Mouse (Mus musculus) heart, postnatal 14 days (tissue): Measurements from ENCODE around the gene Lypd5. TPM values are rescaled to one million over a fixed set of nuclear protein-coding genes. Genes with fewer than 3 reads are reported as not detected.

Source experiments
- DNase-seq, 2 experiments: peaks; one replicate each; pipeline ENCODE4 v3.0.0; 2021 to 2022
- intact Hi-C: fragments of 180-260 bp; cut with DNase I; formaldehyde crosslinking; loops from one replicate; pipeline ENCODE4 v1.15.1; 2025
- total RNA-seq, 2 experiments: library from RNA; stranded (reverse); gene quantifications; 2 replicates each; pipeline ENCODE4 v1.2.3; 2021

The Lypd5 gene
- total RNA-seq, 2 experiments from 2014 or later, result not detected

GRCm38 (mm10) chr7:24357899-24358298 is 8.9 kb downstream of the Lypd5 start:
- intact Hi-C loops, result no loop called here

DNA sequence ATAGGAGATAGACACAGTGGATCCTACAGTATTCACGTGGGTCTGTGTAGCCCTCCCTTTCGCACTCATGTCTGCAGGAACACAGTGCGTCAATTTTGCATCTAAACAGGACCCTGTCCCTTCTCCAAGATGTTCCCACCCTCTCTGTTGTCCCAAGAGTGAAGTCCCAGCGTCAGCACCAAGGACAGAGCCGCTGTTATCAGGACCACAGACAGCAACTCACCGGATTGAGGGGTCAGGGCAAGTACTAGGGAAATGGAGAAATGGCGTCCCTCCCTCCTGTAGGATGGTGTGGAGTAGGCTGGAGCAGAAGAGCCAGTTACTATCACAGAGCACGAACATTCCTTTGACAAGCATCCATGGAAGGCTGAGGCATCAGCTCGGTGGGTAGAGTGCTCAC is 10.3 kb downstream of the Lypd5 start:
- intact Hi-C loops, result no loop called here

More at GRCm38 (mm10) chr7:24357899-24358298, 8.9 kb downstream of the Lypd5 start:
- DNase-seq, result no peak

DNA sequence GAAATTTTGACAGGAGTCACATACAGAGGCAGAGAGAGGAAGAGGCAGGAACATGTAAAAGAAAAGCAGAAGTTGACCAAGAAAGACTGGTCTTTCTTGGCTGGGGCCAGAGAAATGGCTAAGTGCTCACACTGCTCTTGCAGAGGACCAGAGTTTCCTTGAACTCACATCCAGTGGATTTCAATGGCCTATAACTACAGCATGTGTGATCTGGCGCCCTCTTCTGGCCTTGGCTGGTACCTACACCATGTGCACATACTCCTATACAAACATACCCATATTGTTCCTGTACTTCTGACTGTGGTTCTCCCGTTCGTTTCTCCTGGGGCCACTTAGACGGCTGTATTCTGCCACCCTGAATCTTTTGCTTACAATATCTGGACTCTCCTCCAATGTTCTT is 12.0 kb downstream of the Lypd5 start:
- no peak for DNase-seq
- intact Hi-C loops, result no loop called here

More for the DNA sequence above, 10.3 kb downstream of the Lypd5 start:
- peak; percentile 28 to 66 for DNase-seq

GRCm38 (mm10) chr7:24363228-24363627 is 14.2 kb downstream of the Lypd5 start:
- peak in 1 of 2 experiments; percentile 38 for DNase-seq
- intact Hi-C loops, result no loop called here

- intact Hi-C loops, result loop anchor here (1.0 to 2.0 kb wide), 2 partner anchors 20 to 42 kb away; no protein-coding TSS in a partner anchor
- peak; percentile 77 to 88 for DNase-seq
Measured at GRCm38 (mm10) chr7:24364827-24365226, 15.8 kb downstream of the Lypd5 start.

DNA sequence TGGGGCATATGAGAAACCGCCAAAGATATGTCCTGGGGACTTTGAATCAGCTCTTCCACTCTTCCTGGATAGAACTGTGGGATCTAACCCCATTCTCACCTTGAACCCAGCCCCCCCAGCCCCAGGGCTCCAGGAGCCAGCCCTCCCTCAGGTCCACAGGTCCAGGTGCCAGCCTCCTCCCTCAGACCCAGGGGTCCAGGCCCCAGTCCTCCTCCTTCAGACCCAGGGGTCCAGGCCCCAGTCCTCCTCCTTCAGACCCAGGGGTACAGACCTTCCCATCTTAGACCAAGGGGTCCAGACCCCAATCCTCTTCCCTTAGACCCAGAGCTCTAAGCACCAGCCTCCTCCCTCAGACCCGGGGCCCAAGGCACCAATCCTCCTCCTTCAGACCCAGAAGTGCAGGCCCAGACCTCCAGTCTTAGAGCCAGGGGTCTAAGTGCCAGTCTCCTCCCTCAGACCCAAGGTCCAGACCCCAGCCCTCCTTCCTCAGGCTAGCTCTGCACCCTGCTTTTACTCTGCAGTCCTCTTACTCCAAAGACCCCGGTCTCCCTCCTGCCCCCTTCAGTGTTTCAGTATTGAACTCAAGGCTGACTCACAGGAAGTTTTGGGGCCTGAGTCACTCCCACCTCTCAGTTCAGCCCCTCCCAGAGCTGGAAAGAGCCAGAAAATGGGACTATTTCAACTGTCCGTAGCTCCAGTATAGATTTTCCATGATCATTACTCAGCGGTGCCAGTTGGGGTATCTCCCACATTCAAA is 16.4 kb downstream of the Lypd5 start:
- no peak for DNase-seq
- intact Hi-C loops, result loop anchor here (1.0 to 2.0 kb wide), 2 partner anchors 20 to 41 kb away; no protein-coding TSS in a partner anchor

DNA sequence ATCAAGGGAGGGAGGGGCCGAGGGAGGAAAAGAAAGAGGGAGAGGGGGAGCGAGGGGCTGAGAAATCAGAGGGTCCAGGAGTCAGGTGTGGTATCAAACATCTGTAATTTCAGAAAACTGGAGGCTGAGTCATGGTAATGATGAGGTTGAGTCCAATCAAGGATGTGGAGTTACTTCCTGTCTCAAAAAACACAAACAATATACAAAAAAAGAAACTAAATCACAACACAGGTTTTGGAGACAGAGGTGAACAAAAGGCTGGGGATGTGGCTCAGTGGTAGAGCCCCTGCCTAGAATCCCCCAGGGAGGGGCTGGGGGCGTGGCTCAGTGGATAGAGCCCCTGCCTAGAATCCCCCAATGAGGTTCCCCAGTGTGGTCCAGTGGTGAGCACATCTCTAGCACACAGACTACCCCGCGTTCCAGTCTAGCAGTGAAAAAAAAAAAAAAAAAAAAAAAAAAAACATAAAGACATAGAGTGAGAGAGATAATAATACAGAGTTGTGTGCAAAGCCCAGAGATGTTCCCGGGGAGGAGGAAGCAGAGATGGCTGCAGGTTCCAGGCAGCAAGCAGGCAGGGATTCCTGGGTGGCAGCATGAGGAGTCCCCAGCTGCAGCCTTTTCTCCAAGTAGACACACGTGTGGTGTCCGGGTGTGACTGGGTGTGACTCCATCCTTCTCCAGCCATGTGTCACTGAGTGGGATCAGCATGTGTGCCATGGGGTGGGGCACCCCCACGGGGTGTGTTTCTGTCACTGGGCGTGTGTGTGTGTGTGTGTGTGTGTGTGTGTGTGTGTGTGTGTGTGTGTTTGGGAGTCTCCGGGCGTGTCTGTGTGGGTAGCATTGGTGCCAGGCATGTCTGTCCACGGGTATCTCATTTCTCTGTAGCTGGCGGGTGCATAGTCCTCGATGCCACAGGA is 18.0 kb downstream of the Lypd5 start:
- intact Hi-C loops, result no loop called here
- DNase-seq, result no peak

GRCm38 (mm10) chr7:24368226-24368625 is 19.2 kb downstream of the Lypd5 start:
- intact Hi-C loops, result no loop called here
- DNase-seq, result no peak

DNA sequence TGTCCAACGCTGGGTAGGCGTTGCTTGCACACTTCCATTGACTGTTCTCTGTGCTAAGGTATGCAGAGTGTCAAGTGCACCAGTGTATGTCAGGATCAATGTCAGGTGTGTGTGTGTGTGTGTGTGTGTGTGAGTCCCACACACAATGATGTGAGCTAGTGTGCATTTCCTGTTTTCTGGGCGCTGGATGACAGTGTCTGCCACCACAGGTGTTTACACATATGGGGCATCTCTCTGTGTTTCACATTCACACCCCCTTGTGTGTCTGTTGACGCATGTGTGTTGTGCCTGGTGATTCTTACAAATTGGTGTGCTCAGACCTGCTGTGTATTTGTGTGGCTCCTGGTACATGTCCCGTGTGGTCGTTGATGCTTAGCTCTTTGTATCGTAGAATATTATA is 19.9 kb downstream of the Lypd5 start:
- no peak for DNase-seq
- intact Hi-C loops, result no loop called here

- intact Hi-C loops, result no loop called here
- DNase-seq, result no peak
Measured at GRCm38 (mm10) chr7:24369731-24370541, 20.9 kb downstream of the Lypd5 start, which contains the start of gene Kcnn4. TSS of gene Kcnn4 (plus strand) at chr7:24370263.

GRCm38 (mm10) chr7:24371012-24371808 is 22.2 kb downstream of the Lypd5 start:
- intact Hi-C loops, result no loop called here
- DNase-seq, result no peak

GRCm38 (mm10) chr7:24371809-24372145 is 22.8 kb downstream of the Lypd5 start:
- DNase-seq, result no peak
- intact Hi-C loops, result no loop called here

DNA sequence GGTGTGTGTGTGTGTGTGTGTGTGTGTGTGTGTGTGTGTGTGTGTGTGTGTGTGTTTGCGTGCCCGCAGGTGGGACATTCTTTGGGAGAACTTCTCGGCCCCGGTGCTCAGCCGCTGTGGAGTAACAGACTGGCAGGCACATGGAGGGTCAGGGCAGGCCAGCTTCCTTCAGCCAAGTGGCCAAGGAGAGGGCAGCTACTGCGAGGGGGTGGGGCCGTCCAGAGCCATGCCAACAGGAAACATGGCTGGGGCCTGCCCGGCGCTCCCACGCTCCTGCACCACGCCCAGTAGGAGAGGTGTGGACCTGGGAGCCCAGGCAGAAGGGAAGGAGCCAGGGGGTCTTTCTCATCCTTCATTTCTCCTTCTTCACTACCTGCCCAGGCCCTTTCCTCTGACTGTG is 23.3 kb downstream of the Lypd5 start:
- intact Hi-C loops, result no loop called here
- peak in 1 of 2 experiments; percentile 27 for DNase-seq

DNA sequence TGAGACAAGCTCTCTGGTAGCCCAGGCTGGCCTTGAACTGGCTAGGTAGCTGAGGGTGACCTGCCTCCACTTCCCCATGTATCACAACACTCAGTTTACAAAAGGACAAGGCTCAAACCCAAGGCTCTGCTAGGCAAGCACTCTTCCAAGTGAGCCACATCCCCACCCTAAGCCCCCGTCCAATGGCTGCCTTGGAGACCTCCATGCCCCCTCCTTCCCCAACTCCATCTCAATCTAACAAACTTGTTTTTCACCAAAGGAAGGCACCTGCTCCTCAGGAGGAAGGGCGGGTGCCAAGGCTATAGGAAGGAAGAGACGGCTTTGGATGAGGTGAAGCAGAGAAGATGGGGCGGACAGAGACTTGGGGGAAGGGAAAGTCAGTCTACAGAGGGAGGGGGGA is 23.8 kb downstream of the Lypd5 start:
- intact Hi-C loops, result no loop called here
- no peak for DNase-seq

DNA sequence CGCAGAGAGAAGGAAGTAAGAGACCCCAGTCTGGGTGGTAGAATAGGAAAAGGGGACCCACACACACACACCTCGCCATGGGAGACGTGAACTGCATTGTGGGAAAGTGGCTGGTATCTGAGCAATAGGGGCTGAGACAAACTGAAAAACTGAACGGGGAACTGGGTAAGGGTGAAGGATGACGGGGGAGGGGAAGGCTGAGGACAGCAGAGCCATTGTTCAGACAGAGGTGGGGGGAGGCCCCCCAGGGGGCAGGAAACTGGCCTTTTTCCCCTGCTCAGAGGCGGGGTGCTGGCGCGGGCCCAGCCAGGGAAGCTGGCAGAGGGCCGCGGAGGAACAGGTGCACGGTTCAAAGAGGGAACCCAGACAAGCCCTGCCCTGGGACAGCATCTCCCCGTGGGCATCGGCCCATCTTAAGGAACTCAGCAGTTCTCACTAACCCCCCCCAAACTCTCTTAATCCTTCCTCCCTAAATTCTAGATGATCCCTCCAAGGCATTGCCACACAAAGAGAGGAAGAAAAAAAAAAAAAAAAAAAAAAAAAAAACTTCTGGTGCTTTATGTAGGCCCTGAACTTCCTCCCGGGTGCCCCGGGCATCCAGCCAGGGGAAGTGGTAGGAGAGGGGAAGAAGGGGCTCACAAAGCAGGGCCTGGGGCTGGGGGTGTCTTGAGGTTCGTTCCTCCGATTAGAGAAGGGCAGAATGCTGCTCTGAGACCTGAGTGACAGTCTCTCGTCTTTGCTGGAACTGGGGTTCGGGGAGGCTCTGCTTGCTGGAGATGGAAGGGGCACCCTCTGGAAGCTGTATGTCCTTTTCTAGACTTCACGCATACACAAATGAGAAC is 24.8 kb downstream of the Lypd5 start:
- DNase-seq, result peak; percentile 52 to 54

GRCm38 (mm10) chr7:24376456-24376855 is 27.5 kb downstream of the Lypd5 start:
- intact Hi-C loops, result no loop called here
- DNase-seq, result no peak

More for the DNA sequence above, 24.8 kb downstream of the Lypd5 start:
- intact Hi-C loops, result no loop called here

GRCm38 (mm10) chr7:24377091-24377865 is 28.3 kb downstream of the Lypd5 start:
- peak; percentile 39 to 49 for DNase-seq
- intact Hi-C loops, result no loop called here
